Mouse (Mus musculus) hindbrain, embryonic 16.5 days (tissue): ENCODE results near the gene Trib2. TPM values are rescaled to one million over a fixed set of nuclear protein-coding genes. Genes with fewer than 3 reads are reported as not detected.

Experiments
- ATAC-seq: fragments of 200-750 bp; cut with Nextera tagmentation; 2 replicates; pipeline ENCODE4 v1.8.0; 2017; ENCODE audit warnings: moderate TSS enrichment, moderate library complexity
- H3K27ac ChIP-seq: fragments of 300-500 bp; sonication (generic); 2 replicates; pipeline ENCODE4 v1.5.1; 2014; ENCODE audit warnings: low read depth, mild to moderate bottlenecking, control low read depth, low read length, moderate library complexity
- H3K27me3 ChIP-seq: fragments of 300-500 bp; sonication (generic); replicated peaks from 2 replicates; pipeline ENCODE4 v1.6.1; 2014; ENCODE audit warnings: low read length; ENCODE audit not compliant: control insufficient read depth, insufficient read depth
- H3K36me3 ChIP-seq: fragments of 300-500 bp; sonication (generic); 2 replicates; pipeline ENCODE4 v1.6.1; 2014; ENCODE audit warnings: mild to moderate bottlenecking, low read length, moderate library complexity, mixed read lengths; ENCODE audit not compliant: control insufficient read depth, insufficient read depth
- H3K4me1 ChIP-seq: fragments of 300-500 bp; sonication (generic); 2 replicates; pipeline ENCODE4 v1.6.1; 2014; ENCODE audit warnings: low read depth, low read length; ENCODE audit not compliant: control insufficient read depth, insufficient read depth
- H3K4me2 ChIP-seq: fragments of 300-500 bp; sonication (generic); 2 replicates; pipeline ENCODE4 v1.6.1; 2014; ENCODE audit warnings: mild to moderate bottlenecking, low read length, control low read depth, moderate library complexity
- H3K4me3 ChIP-seq: fragments of 300-500 bp; sonication (generic); 2 replicates; pipeline ENCODE4 v1.5.1; 2014; ENCODE audit warnings: mild to moderate bottlenecking, low read length, control low read depth, moderate library complexity
- H3K9ac ChIP-seq: fragments of 300-500 bp; sonication (generic); 2 replicates; pipeline ENCODE4 v1.6.1; 2014; ENCODE audit warnings: low read depth, mild to moderate bottlenecking, control low read depth, low read length, moderate library complexity
- H3K9me3 ChIP-seq: fragments of 300-500 bp; sonication (generic); 2 replicates; pipeline ENCODE4 v1.6.1; 2014; ENCODE audit warnings: mild to moderate bottlenecking, low read length, moderate library complexity; ENCODE audit not compliant: control insufficient read depth
- WGBS: fragments of 180-500 bp; shearing (Covaris S2); extraction: QIAGEN DNeasy Blood & Tissue Kit; methylation state at CpG from one replicate; pipeline ENCODE4 v1.1.7; 2014; 5-methylcytosine and 5-hydroxymethylcytosine counted together
- polyA plus RNA-seq: library from polyadenylated mRNA; unstranded; fragments of >200 nt; fragmentation: Nextera tagmentation; extraction: Ambion mirVana; gene quantifications from 2 replicates; pipeline ENCODE4 v1.2.1, GENCODE M21; 2015

Trib2 gene
- 124 and 142 TPM in 2 replicates for polyA plus RNA-seq

GRCm38 (mm10) chr12:15816740-15817178, at the start of gene Trib2:
Trib2 (minus strand) TSS chr12:15816922.
- no peaks in the 10 kb centered on the region for H3K9me3 ChIP-seq
- peak within 1 kb of the TSS; percentile 78 for H3K4me2 ChIP-seq
- H3K4me3 ChIP-seq, result peak within 1 kb of the TSS; percentile 85
- peak within 1 kb of the TSS; percentile 95 for H3K9ac ChIP-seq
- H3K36me3 ChIP-seq, result no peaks in the 10 kb centered on the region
- ATAC-seq, result peak; percentile 94
- peaks cover 3% of the 10 kb centered on the region; the same call in 1 of the 2 replicates for H3K4me1 ChIP-seq
- peak within 1 kb of the TSS; percentile 99 for H3K27ac ChIP-seq
- WGBS, result 0% methylated on average over 40 of the region's 50 CpGs
- no peaks in the 10 kb centered on the region for H3K27me3 ChIP-seq

GRCm38 (mm10) chr12:15858005-15858404, 41.3 kb upstream of the Trib2 start:
- H3K9me3 ChIP-seq, result no peaks in the 10 kb centered on the region
- ATAC-seq, result no peak
- H3K4me2 ChIP-seq, result no peak overlapping the region
- H3K9ac ChIP-seq, result no peak overlapping the region
- no peak overlapping the region for H3K4me3 ChIP-seq
- no peak overlapping the region for H3K27ac ChIP-seq
- H3K36me3 ChIP-seq, result no peaks in the 10 kb centered on the region
- H3K27me3 ChIP-seq, result no peaks in the 10 kb centered on the region
- 83% methylated on average over 4 of the region's 4 CpGs for WGBS
- H3K4me1 ChIP-seq, result no peaks in the 10 kb centered on the region

GRCm38 (mm10) chr12:15855891-15856290, 39.2 kb upstream of the Trib2 start:
- H3K9me3 ChIP-seq, result no peaks in the 10 kb centered on the region
- ATAC-seq, result no peak
- H3K27me3 ChIP-seq, result no peaks in the 10 kb centered on the region
- H3K4me2 ChIP-seq, result no peak overlapping the region
- no peak overlapping the region for H3K4me3 ChIP-seq
- H3K36me3 ChIP-seq, result no peaks in the 10 kb centered on the region
- no peak overlapping the region for H3K27ac ChIP-seq
- no peaks in the 10 kb centered on the region for H3K4me1 ChIP-seq
- H3K9ac ChIP-seq, result no peak overlapping the region
- 83% methylated on average over 5 of the region's 5 CpGs for WGBS

- no peaks in the 10 kb centered on the region for H3K9me3 ChIP-seq
- H3K4me1 ChIP-seq, result no peaks in the 10 kb centered on the region; the same call in 1 of the 2 replicates
- no peak overlapping the region for H3K9ac ChIP-seq
- H3K36me3 ChIP-seq, result no peaks in the 10 kb centered on the region
- WGBS, result 21% methylated on average over 4 of the region's 4 CpGs
- no peak for ATAC-seq
- H3K4me2 ChIP-seq, result no peak overlapping the region
- H3K27ac ChIP-seq, result no peak overlapping the region
- H3K4me3 ChIP-seq, result no peak overlapping the region
- no peaks in the 10 kb centered on the region for H3K27me3 ChIP-seq
Observed at GRCm38 (mm10) chr12:15852781-15853180, 36.1 kb upstream of the Trib2 start.

GRCm38 (mm10) chr12:15852031-15852430, 35.3 kb upstream of the Trib2 start:
- Histone ChIP-seq H3K4me1 (no peaks in the 10 kb centered on the region; the same call in 1 of the 2 replicates), H3K4me2 (no peak overlapping the region), H3K27me3 (no peaks in the 10 kb centered on the region), H3K36me3 (no peaks in the 10 kb centered on the region), H3K27ac (no peak overlapping the region), H3K9me3 (no peaks in the 10 kb centered on the region), H3K9ac (no peak overlapping the region), H3K4me3 (no peak overlapping the region)
- WGBS, result 85% methylated on average over 4 of the region's 4 CpGs
- no peak for ATAC-seq

GRCm38 (mm10) chr12:15850441-15850895, 33.7 kb upstream of the Trib2 start:
- no peaks in the 10 kb centered on the region for H3K27me3 ChIP-seq
- ATAC-seq, result peak; percentile 61; the same call in 1 of the 2 replicates
- no peak overlapping the region for H3K4me3 ChIP-seq
- H3K9ac ChIP-seq, result no peak overlapping the region
- H3K36me3 ChIP-seq, result no peaks in the 10 kb centered on the region
- no peak overlapping the region for H3K4me2 ChIP-seq
- no peaks in the 10 kb centered on the region; the same call in 1 of the 2 replicates for H3K4me1 ChIP-seq
- 57% methylated on average over 8 of the region's 8 CpGs for WGBS
- no peaks in the 10 kb centered on the region for H3K9me3 ChIP-seq
- H3K27ac ChIP-seq, result no peak overlapping the region

- Histone ChIP-seq H3K4me1 (no peaks in the 10 kb centered on the region; the same call in 1 of the 2 replicates), H3K4me3 (no peak overlapping the region), H3K27me3 (no peaks in the 10 kb centered on the region), H3K4me2 (no peak overlapping the region), H3K9me3 (no peaks in the 10 kb centered on the region), H3K36me3 (no peaks in the 10 kb centered on the region), H3K9ac (no peak overlapping the region), H3K27ac (no peak overlapping the region)
- WGBS, result 58% methylated on average over 3 of the region's 3 CpGs
- ATAC-seq, result peak; percentile 45; the same call in 1 of the 2 replicates
Observed at GRCm38 (mm10) chr12:15849861-15850294, 33.2 kb upstream of the Trib2 start.

- Histone ChIP-seq H3K4me2 (no peak overlapping the region), H3K27me3 (no peaks in the 10 kb centered on the region), H3K4me1 (no peaks in the 10 kb centered on the region; the same call in 1 of the 2 replicates), H3K9ac (no peak overlapping the region), H3K9me3 (no peaks in the 10 kb centered on the region), H3K27ac (no peak overlapping the region), H3K4me3 (no peak overlapping the region), H3K36me3 (no peaks in the 10 kb centered on the region)
- 94% methylated on average over 4 of the region's 4 CpGs for WGBS
- no peak for ATAC-seq
Observed at GRCm38 (mm10) chr12:15848391-15848790, 31.7 kb upstream of the Trib2 start.

- Histone ChIP-seq H3K9me3 (no peaks in the 10 kb centered on the region), H3K9ac (no peak overlapping the region), H3K27ac (no peak overlapping the region), H3K27me3 (no peaks in the 10 kb centered on the region), H3K4me3 (no peak overlapping the region), H3K36me3 (no peaks in the 10 kb centered on the region), H3K4me2 (no peak overlapping the region), H3K4me1 (no peaks in the 10 kb centered on the region)
- WGBS, result 68% methylated on average over 3 of the region's 3 CpGs
- no peak for ATAC-seq
Observed at GRCm38 (mm10) chr12:15844701-15845100, 28.0 kb upstream of the Trib2 start.
